ENCODE assay signal across 8 mouse cellular contexts in genomic region chr6:89644271-89645075, GRCm38 (mm10). TPM values are rescaled to one million over a fixed set of nuclear protein-coding genes. Genes with fewer than 3 reads are reported as not detected.
A peak's percentile ranks its signal among the peaks of the same experiment; 100 is the strongest.
DNase-seq lines count a peak whose midpoint lies in the region; ATAC-seq and TF ChIP-seq lines count a peak whose summit lies in the region.

No protein-coding gene starts in this region.

- H3K4me1 ChIP-seq in hindbrain, postnatal 0 days (ENCODE audit: insufficient read depth, low read length): no peaks in the 10 kb centered on the region

- H3K27me3 ChIP-seq in hindbrain, postnatal 0 days (ENCODE audit: insufficient read depth, low read length): no peaks in the 10 kb centered on the region

- intact Hi-C loops in gastrocnemius, adult 2 months (cut with DNase I): loop anchor here (5.0 kb wide), 1 partner anchor 47 kb away; the partner anchor contains the start of gene Chchd6
- intact Hi-C loops in left cerebral cortex, adult 2 months (cut with DNase I): no loop called here

- peak overlapping the region; percentile 94 for H3K27ac ChIP-seq in gastrocnemius, adult 2 months
- peak overlapping the region; percentile 91 for H3K27ac ChIP-seq in hindbrain, postnatal 0 days
- peak overlapping the region; percentile 53; the same call in 1 of the 2 replicates for H3K27ac ChIP-seq in left cerebral cortex, adult 2 months

- H3K36me3 ChIP-seq in hindbrain, postnatal 0 days (ENCODE audit: insufficient read depth, low read length): no peaks in the 10 kb centered on the region

- peak; percentile 98 for DNase-seq in ZHBTc4 (ENCODE audit: low read depth, low spot score)
- DNase-seq in gastrocnemius, adult 2 months: peak; percentile 94
- peak; percentile 90 for DNase-seq in hindbrain, postnatal 0 days (ENCODE audit: low spot score)
- peak; percentile 74 for DNase-seq in left cerebral cortex, adult 2 months (ENCODE audit: extremely low spot score in 1 of 2, low spot score in 2 of 2)
- peak; percentile 70 to 80 for DNase-seq in right cerebral cortex, adult 2 months (ENCODE audit: low spot score in 2 of 2)
- peak; percentile 85 for DNase-seq in urinary bladder, postnatal 25 days (ENCODE audit: low spot score)

- peak overlapping the region; percentile 93 for H3K4me2 ChIP-seq in hindbrain, postnatal 0 days (ENCODE audit: low read depth, low read length)

- no peak for TF ChIP-seq CTCF in gastrocnemius, adult 2 months (IDR thresholded peaks at IDR 0.05)
- no peak for TF ChIP-seq CTCF in hindbrain, postnatal 0 days (IDR thresholded peaks at IDR 0.05; ENCODE audit: low read depth)
- TF ChIP-seq CTCF in left cerebral cortex, adult 2 months (IDR thresholded peaks at IDR 0.05): no peak

- peak overlapping the region; percentile 83 for H3K4me3 ChIP-seq in gastrocnemius, adult 2 months
- H3K4me3 ChIP-seq in hindbrain, postnatal 0 days (ENCODE audit: low read length): peak overlapping the region; percentile 69
- H3K4me3 ChIP-seq in left cerebral cortex, adult 2 months: peak overlapping the region; percentile 56

- WGBS in hindbrain, postnatal 0 days: under 1% methylated on average over 41 of the region's 41 CpGs

- peak overlapping the region; percentile 79 for H3K9ac ChIP-seq in hindbrain, postnatal 0 days (replicated peaks; ENCODE audit: low read length)

- H3K9me3 ChIP-seq in hindbrain, postnatal 0 days (ENCODE audit: low read length): no peaks in the 10 kb centered on the region

- ATAC-seq in common myeloid progenitor, adult 5-6 weeks (replicated peaks; ENCODE audit: low read depth, poor library complexity, severe bottlenecking): peak; percentile 79
- ATAC-seq in hindbrain, postnatal 0 days: peak; percentile 94
- ATAC-seq in megakaryocyte, adult 5-6 weeks (ENCODE audit: poor library complexity, severe bottlenecking): peak; percentile 81

RNA-seq across cellular contexts. Expression of gene Txnrd3, which starts 0.7 kb away (rescaled TPM):
- 13.8 and 14.5 TPM in 2 replicates for total RNA-seq in common myeloid progenitor, adult 5-6 weeks (2017)
- 1 to 10 TPM; 3.4 to 4.4 TPM for total RNA-seq in gastrocnemius, adult 2 months (2021)
- total RNA-seq in hindbrain, postnatal 0 days (2014; rRNA removed): 15.0 and 17.6 TPM in 2 replicates
- polyA plus RNA-seq in hindbrain, postnatal 0 days (2015; fragmentation: Nextera tagmentation; extraction: Ambion mirVana): 17.4 and 18.8 TPM in 2 replicates
- total RNA-seq in left cerebral cortex, adult 2 months (2021): 1 to 10 TPM; 3.6 to 4.4 TPM
- 0.11 and 1.1 TPM in 2 replicates for total RNA-seq in megakaryocyte, adult 5-6 weeks (2015)
- total RNA-seq in megakaryocyte, adult 5-6 weeks (2017): 0.49 and 1.5 TPM in 2 replicates

RNA-seq across cellular contexts. Expression of gene Chchd6, which starts 49.0 kb away (rescaled TPM):
- 16.2 and 16.5 TPM in 2 replicates for total RNA-seq in common myeloid progenitor, adult 5-6 weeks (2017)
- total RNA-seq in gastrocnemius, adult 2 months (2021): 1 to 10 TPM; 2.5 TPM
- total RNA-seq in hindbrain, postnatal 0 days (2014; rRNA removed): 102 and 105 TPM in 2 replicates
- 165 and 180 TPM in 2 replicates for polyA plus RNA-seq in hindbrain, postnatal 0 days (2015; fragmentation: Nextera tagmentation; extraction: Ambion mirVana)
- 10 to 100 TPM; 75.9 to 79.0 TPM for total RNA-seq in left cerebral cortex, adult 2 months (2021)
- 5.9 and 7.1 TPM in 2 replicates for total RNA-seq in megakaryocyte, adult 5-6 weeks (2015)
- total RNA-seq in megakaryocyte, adult 5-6 weeks (2017): 1.3 and 1.5 TPM in 2 replicates

Comparison
In these comparisons a context has a peak if more than half of its experiments do, and no peak if none do; other contexts are left out.
1. Peak in every context shown above with its lines: DNase-seq, ATAC-seq, H3K4me3 ChIP-seq and H3K27ac ChIP-seq.